ENCODE assay signal across 17 mouse cellular contexts in the genomic region with DNA sequence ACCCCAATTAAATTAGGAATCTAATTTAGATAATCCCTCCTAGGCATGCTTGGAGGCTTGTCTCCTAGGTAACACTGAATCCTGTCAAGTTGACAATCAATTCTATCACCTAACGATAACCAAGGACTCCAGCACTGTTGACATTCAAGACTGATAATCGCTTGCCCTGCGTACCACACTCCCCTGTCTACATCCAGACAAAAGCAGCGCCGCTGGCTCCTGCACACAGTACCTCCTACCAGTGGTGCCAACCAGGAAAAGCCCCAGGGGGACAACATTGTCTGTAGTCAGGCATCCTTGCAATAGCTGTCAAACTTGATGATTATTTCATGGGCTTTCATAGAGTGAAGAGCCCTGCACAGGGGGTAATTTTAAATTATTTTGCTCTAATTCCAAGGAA.
"Had no signal": no experiment of that assay in that cellular context is flagged by ENCODE, and none has a peak within 500 bp of the region (broad histone marks: within the 10 kb centered on the region; RNA-seq: fewer than 3 reads in every experiment).

No protein-coding gene starts in this region.

- DNase-seq: lung, adult 18-20 months; lung, embryonic 14.5 days; lung, postnatal 10 days; lung, postnatal 4 days; retina, postnatal 1 day; right cerebral cortex, adult 18-20 months; right cerebral cortex, postnatal 25 days; right cerebral cortex, postnatal 4 days; spleen, adult 18-20 months; thymus, adult 18-20 months; thymus, postnatal 14 days; thymus, postnatal 36 days had no signal

- H3K9me3 ChIP-seq: liver, embryonic 12.5 days; neural tube, embryonic 13.5 days; neural tube, embryonic 15.5 days had no signal

- H3K4me3 ChIP-seq: liver, embryonic 12.5 days; myocyte; neural tube, embryonic 13.5 days; neural tube, embryonic 15.5 days had no signal

- H3K9ac ChIP-seq: liver, embryonic 12.5 days; liver, embryonic 14.5 days; lung, embryonic 14.5 days; neural tube, embryonic 13.5 days; neural tube, embryonic 15.5 days had no signal

- H3K4me2 ChIP-seq: liver, embryonic 12.5 days; lung, embryonic 14.5 days; neural tube, embryonic 13.5 days; neural tube, embryonic 15.5 days had no signal

- H3K36me3 ChIP-seq: liver, embryonic 12.5 days; neural tube, embryonic 13.5 days; neural tube, embryonic 15.5 days had no signal

- ATAC-seq: liver, embryonic 12.5 days had no signal

- H3K27ac ChIP-seq: liver, embryonic 12.5 days; liver, embryonic 14.5 days; neural tube, embryonic 13.5 days; neural tube, embryonic 15.5 days had no signal

- H3K4me1 ChIP-seq: liver, embryonic 12.5 days had no signal
